Comparison of ENCODE assay signal across 23 mouse cellular contexts in genomic region chr6:120276874-120277449, GRCm38 (mm10). TPM values are rescaled to one million over a fixed set of nuclear protein-coding genes. Genes with fewer than 3 reads are reported as not detected.
DNase-seq lines count a peak whose midpoint lies in the region; ATAC-seq and TF ChIP-seq lines count a peak whose summit lies in the region.
"Had no signal": no experiment of that assay in that cellular context is flagged by ENCODE, and none has a peak within 500 bp of the region (broad histone marks: within the 10 kb centered on the region; RNA-seq: fewer than 3 reads in every experiment).

No protein-coding gene starts in this region.

- H3K27me3 ChIP-seq in intestine, embryonic 15.5 days (replicated peaks), result no peaks in the 10 kb centered on the region
- no peaks in the 10 kb centered on the region for H3K27me3 ChIP-seq in intestine, postnatal 0 days (replicated peaks; ENCODE audit: control insufficient read depth, insufficient read depth, low read length)
- H3K27me3 ChIP-seq in embryonic facial prominence, embryonic 14.5 days (replicated peaks; ENCODE audit: control insufficient read depth, insufficient read depth, low read length), result no peaks in the 10 kb centered on the region
- H3K27me3 ChIP-seq in myocyte (ENCODE audit: control insufficient read depth, insufficient read depth, insufficient read length), result no peaks in the 10 kb centered on the region
- no peaks in the 10 kb centered on the region for H3K27me3 ChIP-seq in hindbrain, embryonic 14.5 days (ENCODE audit: control insufficient read depth, insufficient read depth, low read length)
- no peaks in the 10 kb centered on the region for H3K27me3 ChIP-seq in kidney, embryonic 14.5 days (ENCODE audit: control insufficient read depth, insufficient read depth, low read length)
- H3K27me3 ChIP-seq: embryonic facial prominence, embryonic 13.5 days; forebrain, embryonic 13.5 days; heart, embryonic 13.5 days; hindbrain, embryonic 12.5 days; Patski had no signal

- no peak overlapping the region for H3K9ac ChIP-seq in intestine, embryonic 15.5 days
- H3K9ac ChIP-seq in intestine, postnatal 0 days (ENCODE audit: low read depth, low read length), result no peak overlapping the region
- no peak overlapping the region for H3K9ac ChIP-seq in embryonic facial prominence, embryonic 14.5 days (ENCODE audit: low read depth, low read length)
- H3K9ac ChIP-seq in hindbrain, embryonic 14.5 days, result no peak overlapping the region
- H3K9ac ChIP-seq in kidney, embryonic 14.5 days (ENCODE audit: low read depth, low read length), result no peak overlapping the region
- H3K9ac ChIP-seq: embryonic facial prominence, embryonic 13.5 days; forebrain, embryonic 13.5 days; heart, embryonic 13.5 days; hindbrain, embryonic 12.5 days had no signal

- H3K4me2 ChIP-seq in intestine, embryonic 15.5 days (replicated peaks), result no peak overlapping the region
- no peak overlapping the region for H3K4me2 ChIP-seq in intestine, postnatal 0 days (replicated peaks; ENCODE audit: low read depth)
- no peak overlapping the region for H3K4me2 ChIP-seq in embryonic facial prominence, embryonic 14.5 days (ENCODE audit: low read depth, low read length)
- no peak overlapping the region for H3K4me2 ChIP-seq in myocyte (ENCODE audit: low read depth)
- H3K4me2 ChIP-seq in hindbrain, embryonic 14.5 days (replicated peaks), result no peak overlapping the region
- no peak overlapping the region for H3K4me2 ChIP-seq in kidney, embryonic 14.5 days (replicated peaks; ENCODE audit: low read depth, low read length)
- H3K4me2 ChIP-seq: embryonic facial prominence, embryonic 13.5 days; forebrain, embryonic 13.5 days; heart, embryonic 13.5 days; hindbrain, embryonic 12.5 days had no signal

- no peaks in the 10 kb centered on the region for H3K4me1 ChIP-seq in intestine, embryonic 15.5 days (replicated peaks)
- no peaks in the 10 kb centered on the region for H3K4me1 ChIP-seq in intestine, postnatal 0 days (replicated peaks; ENCODE audit: control insufficient read depth, insufficient read depth, low read length)
- no peaks in the 10 kb centered on the region for H3K4me1 ChIP-seq in embryonic facial prominence, embryonic 14.5 days (ENCODE audit: control insufficient read depth, insufficient read depth, low read length)
- H3K4me1 ChIP-seq in hindbrain, embryonic 14.5 days (replicated peaks; ENCODE audit: control insufficient read depth, insufficient read depth, low read length), result no peaks in the 10 kb centered on the region
- H3K4me1 ChIP-seq in kidney, embryonic 14.5 days (ENCODE audit: control insufficient read depth, insufficient read depth, low read length), result peaks cover 5% of the 10 kb centered on the region
- H3K4me1 ChIP-seq: forebrain, embryonic 10.5 days; forebrain, embryonic 13.5 days; hindbrain, embryonic 12.5 days had no signal

- no peaks in the 10 kb centered on the region for H3K36me3 ChIP-seq in intestine, embryonic 15.5 days
- no peaks in the 10 kb centered on the region for H3K36me3 ChIP-seq in intestine, postnatal 0 days (ENCODE audit: control insufficient read depth, insufficient read depth)
- H3K36me3 ChIP-seq in embryonic facial prominence, embryonic 14.5 days (ENCODE audit: control insufficient read depth, insufficient read depth, low read length), result no peaks in the 10 kb centered on the region
- H3K36me3 ChIP-seq in myocyte (ENCODE audit: control insufficient read depth, insufficient read depth), result no peaks in the 10 kb centered on the region
- no peaks in the 10 kb centered on the region for H3K36me3 ChIP-seq in hindbrain, embryonic 14.5 days (replicated peaks; ENCODE audit: control insufficient read depth, insufficient read depth)
- no peaks in the 10 kb centered on the region for H3K36me3 ChIP-seq in kidney, embryonic 14.5 days (ENCODE audit: control insufficient read depth, insufficient read depth, low read length)
- H3K36me3 ChIP-seq: embryonic facial prominence, embryonic 13.5 days; forebrain, embryonic 10.5 days; heart, embryonic 13.5 days; hindbrain, embryonic 12.5 days had no signal

- H3ac ChIP-seq in myocyte (ENCODE audit: control insufficient read depth, insufficient read length), result no peak overlapping the region

- TF ChIP-seq POLR2A in myocyte (IDR thresholded peaks at IDR 0.05; ENCODE audit: insufficient read length, low read depth), result no peak

- DNase-seq in embryonic facial prominence, embryonic 14.5 days (ENCODE audit: low spot score), result peak; percentile 68
- no peak for DNase-seq in hindbrain, embryonic 14.5 days (ENCODE audit: low spot score)
- DNase-seq: adrenal gland, postnatal 10 days; adrenal gland, postnatal 36 days; cerebellum, adult 18-20 months; cerebellum, adult 9-10 months; cerebellum, postnatal 14 days; gastrocnemius, adult 2 months; gastrocnemius, postnatal 14 days; heart, adult 18-20 months; kidney, adult 11 months had no signal

- TF ChIP-seq CTCF in intestine, postnatal 0 days (IDR thresholded peaks at IDR 0.05; ENCODE audit: low read depth), result no peak

- H3K79me2 ChIP-seq in myocyte (ENCODE audit: control insufficient read depth, insufficient read depth), result no peaks in the 10 kb centered on the region

- ATAC-seq in intestine, embryonic 15.5 days, result 0 out of 2 replicates have a peak, but pooled peaks have one; percentile 51
- ATAC-seq in intestine, postnatal 0 days, result no peak
- peak; percentile 70 for ATAC-seq in embryonic facial prominence, embryonic 14.5 days (ENCODE audit: low read depth)
- ATAC-seq in hindbrain, embryonic 14.5 days (ENCODE audit: low FRiP score), result no peak
- no peak for ATAC-seq in kidney, embryonic 14.5 days (ENCODE audit: low FRiP score, low TSS enrichment)
- ATAC-seq: forebrain, embryonic 13.5 days; forebrain, embryonic 16.5 days; hindbrain, embryonic 16.5 days; Patski had no signal

- no peak overlapping the region for H3K27ac ChIP-seq in intestine, embryonic 15.5 days
- H3K27ac ChIP-seq in intestine, postnatal 0 days (ENCODE audit: low read depth, low read length), result no peak overlapping the region
- H3K27ac ChIP-seq in embryonic facial prominence, embryonic 14.5 days (replicated peaks; ENCODE audit: low read depth, low read length), result no peak overlapping the region
- H3K27ac ChIP-seq in hindbrain, embryonic 14.5 days, result no peak overlapping the region
- no peak overlapping the region for H3K27ac ChIP-seq in kidney, embryonic 14.5 days (ENCODE audit: low read depth, low read length)
- H3K27ac ChIP-seq: embryonic facial prominence, embryonic 13.5 days; forebrain, embryonic 10.5 days; forebrain, embryonic 13.5 days; gastrocnemius, adult 2 months; hindbrain, embryonic 12.5 days had no signal

- no peak overlapping the region for H3K4me3 ChIP-seq in intestine, embryonic 15.5 days (replicated peaks)
- H3K4me3 ChIP-seq in intestine, postnatal 0 days (ENCODE audit: low read depth, low read length), result no peak overlapping the region
- H3K4me3 ChIP-seq in embryonic facial prominence, embryonic 14.5 days (ENCODE audit: low read depth, low read length), result no peak overlapping the region
- H3K4me3 ChIP-seq in myocyte, result no peak overlapping the region
- no peak overlapping the region for H3K4me3 ChIP-seq in hindbrain, embryonic 14.5 days (replicated peaks; ENCODE audit: low read length)
- H3K4me3 ChIP-seq in kidney, embryonic 14.5 days (ENCODE audit: low read length), result no peak overlapping the region
- H3K4me3 ChIP-seq: embryonic facial prominence, embryonic 13.5 days; forebrain, embryonic 10.5 days; forebrain, embryonic 13.5 days; gastrocnemius, adult 2 months; heart, embryonic 13.5 days; hindbrain, embryonic 12.5 days had no signal

- H3K9me3 ChIP-seq in intestine, embryonic 15.5 days, result no peaks in the 10 kb centered on the region
- no peaks in the 10 kb centered on the region for H3K9me3 ChIP-seq in intestine, postnatal 0 days (ENCODE audit: control insufficient read depth)
- H3K9me3 ChIP-seq in embryonic facial prominence, embryonic 14.5 days (ENCODE audit: control insufficient read depth, low read length), result no peaks in the 10 kb centered on the region
- H3K9me3 ChIP-seq in hindbrain, embryonic 14.5 days (ENCODE audit: control insufficient read depth, low read length), result no peaks in the 10 kb centered on the region
- no peaks in the 10 kb centered on the region for H3K9me3 ChIP-seq in kidney, embryonic 14.5 days (ENCODE audit: control insufficient read depth, low read length)
- H3K9me3 ChIP-seq: embryonic facial prominence, embryonic 13.5 days; forebrain, embryonic 10.5 days; forebrain, embryonic 13.5 days; heart, embryonic 13.5 days; hindbrain, embryonic 12.5 days had no signal

- 67% methylated on average over 7 of the region's 7 CpGs for WGBS in intestine, embryonic 15.5 days
- 53% methylated on average over 7 of the region's 7 CpGs for whole genome bisulfite sequencing in intestine, postnatal 0 days
- WGBS in embryonic facial prominence, embryonic 14.5 days, result 64% methylated on average over 7 of the region's 7 CpGs
- 85% methylated on average over 7 of the region's 7 CpGs for WGBS in hindbrain, embryonic 14.5 days
- 69% methylated on average over 7 of the region's 7 CpGs for WGBS in kidney, embryonic 14.5 days

TF ChIP-seq in myocyte, 11 proteins besides CTCF, POLR2A, EP300 and RAD21 (continues in another document):
- TF ChIP-seq MYOD1 (IDR thresholded peaks at IDR 0.05; ENCODE audit: control insufficient read depth in 1 of 3, insufficient read length in 2 of 3, low read depth in 2 of 3) (peak in 1 of 3 experiments; percentile 77), MAX (IDR thresholded peaks at IDR 0.05; ENCODE audit: low read depth) (no peak), USF1 (IDR thresholded peaks at IDR 0.05; ENCODE audit: low read depth) (no peak), CEBPB (IDR thresholded peaks at IDR 0.05; ENCODE audit: insufficient read depth, poor library complexity, severe bottlenecking) (peak; percentile 61; the same call in 1 of the 2 replicates), MYOG (IDR thresholded peaks at IDR 0.05; ENCODE audit: control insufficient read depth in 1 of 3, insufficient read depth in 1 of 3, insufficient read length in 2 of 3, low read depth in 2 of 3) (peak in 2 of 3 experiments; percentile 23 to 52)

RNA-seq across cellular contexts. Expression of gene D330020A13Rik, which starts 17.2 kb away (rescaled TPM):
- polyA plus RNA-seq in intestine, embryonic 15.5 days (2015; fragmentation: Nextera tagmentation; extraction: Ambion mirVana), result 0.40 TPM in 2 replicates
- polyA plus RNA-seq in intestine, postnatal 0 days (2015; fragmentation: Nextera tagmentation; extraction: Ambion mirVana), result 0.18 and 0.34 TPM in 2 replicates
- polyA plus RNA-seq in embryonic facial prominence, embryonic 14.5 days (2014; fragmentation: Nextera tagmentation; extraction: Ambion mirVana), result 0.46 and 0.71 TPM in 2 replicates
- 0.06 TPM for polyA plus RNA-seq in myocyte (2012; fragmentation: generic; extraction: Trizol)
- not detected in 2 replicates for polyA plus RNA-seq in hindbrain, embryonic 14.5 days (2014; fragmentation: Nextera tagmentation; extraction: Ambion mirVana)
- 0.22 and 0.49 TPM in 2 replicates for polyA plus RNA-seq in kidney, embryonic 14.5 days (2014; fragmentation: Nextera tagmentation; extraction: Ambion mirVana)
- polyA plus RNA-seq: forebrain, embryonic 10.5 days; forebrain, embryonic 16.5 days; heart, embryonic 13.5 days had no signal

RNA-seq across cellular contexts. Expression of gene B4galnt3, which starts 17.4 kb away (rescaled TPM):
- 1.4 and 1.6 TPM in 2 replicates for polyA plus RNA-seq in intestine, embryonic 15.5 days (2015; fragmentation: Nextera tagmentation; extraction: Ambion mirVana)
- polyA plus RNA-seq in intestine, postnatal 0 days (2015; fragmentation: Nextera tagmentation; extraction: Ambion mirVana), result 0.95 and 1.1 TPM in 2 replicates
- polyA plus RNA-seq in embryonic facial prominence, embryonic 14.5 days (2014; fragmentation: Nextera tagmentation; extraction: Ambion mirVana), result 1.1 and 1.3 TPM in 2 replicates
- 0.10 TPM for polyA plus RNA-seq in myocyte (2012; fragmentation: generic; extraction: Trizol)
- polyA plus RNA-seq in hindbrain, embryonic 14.5 days (2014; fragmentation: Nextera tagmentation; extraction: Ambion mirVana), result 0.09 TPM in 2 replicates
- polyA plus RNA-seq in kidney, embryonic 14.5 days (2014; fragmentation: Nextera tagmentation; extraction: Ambion mirVana), result 0.45 and 1.1 TPM in 2 replicates
- polyA plus RNA-seq: forebrain, embryonic 13.5 days had no signal

Comparison
In these comparisons a context has a peak if more than half of its experiments do, and no peak if none do; other contexts are left out.
1. ATAC-seq: peak in intestine, embryonic 15.5 days (single experiment) and embryonic facial prominence, embryonic 14.5 days (single experiment); none in intestine, postnatal 0 days (single experiment), hindbrain, embryonic 14.5 days (single experiment) and kidney, embryonic 14.5 days (single experiment).